Mouse (Mus musculus): ENCODE results near the gene Tmem214. TPM values are rescaled to one million over a fixed set of nuclear protein-coding genes. Genes with fewer than 3 reads are reported as not detected.

Gene Tmem214
- polyA plus RNA-seq, 1 experiment: 106 TPM

- Histone ChIP-seq H3K27me3 (ENCODE audit: control insufficient read depth, insufficient read depth, low read length) (no peaks in the 10 kb centered on the region), H3K4me3 (ENCODE audit: control insufficient read depth, insufficient read depth, low read length) (no peak overlapping the region), H3K27ac (ENCODE audit: control insufficient read depth, insufficient read depth, low read length) (no peak overlapping the region), H3K36me3 (ENCODE audit: control insufficient read depth, insufficient read depth, low read length) (no peaks in the 10 kb centered on the region), H3K4me1 (replicated peaks; ENCODE audit: control insufficient read depth, insufficient read depth, low read length) (no peaks in the 10 kb centered on the region)
- 77% methylated on average over 6 of the region's 6 CpGs for WGBS
- TF ChIP-seq CTCF (IDR thresholded peaks at IDR 0.05; ENCODE audit: borderline replicate concordance, control insufficient read depth, extremely low read depth, insufficient read depth, low read length, poor library complexity): no peak
- no peak for TF ChIP-seq POLR2A (IDR thresholded peaks at IDR 0.05; ENCODE audit: control insufficient read depth, extremely low read depth, insufficient read depth, low read length, poor library complexity)
- DNase-seq: no peak
Measured at GRCm38 (mm10) chr5:30825821-30826220, 42.0 kb upstream of the Tmem214 start.

- DNase-seq: no peak
- no peaks in the 10 kb centered on the region for H3K4me1 ChIP-seq (replicated peaks; ENCODE audit: control insufficient read depth, insufficient read depth, low read length)
- H3K4me3 ChIP-seq (ENCODE audit: control insufficient read depth, insufficient read depth, low read length): no peak overlapping the region
- TF ChIP-seq POLR2A (IDR thresholded peaks at IDR 0.05; ENCODE audit: control insufficient read depth, extremely low read depth, insufficient read depth, low read length, poor library complexity) (no peak), CTCF (IDR thresholded peaks at IDR 0.05; ENCODE audit: borderline replicate concordance, control insufficient read depth, extremely low read depth, insufficient read depth, low read length, poor library complexity) (no peak)
- no peaks in the 10 kb centered on the region for H3K36me3 ChIP-seq (ENCODE audit: control insufficient read depth, insufficient read depth, low read length)
- 91% methylated on average over 3 of the region's 3 CpGs for whole genome bisulfite sequencing
- H3K27me3 ChIP-seq (ENCODE audit: control insufficient read depth, insufficient read depth, low read length): no peaks in the 10 kb centered on the region
- H3K27ac ChIP-seq (ENCODE audit: control insufficient read depth, insufficient read depth, low read length): no peak overlapping the region
Measured at GRCm38 (mm10) chr5:30833416-30833815, 34.4 kb upstream of the Tmem214 start.

GRCm38 (mm10) chr5:30839731-30840130 is 28.1 kb upstream of the Tmem214 start:
- DNase-seq: no peak
- no peak overlapping the region for H3K27ac ChIP-seq (ENCODE audit: control insufficient read depth, insufficient read depth, low read length)
- 94% methylated on average over 2 of the region's 2 CpGs for WGBS
- no peaks in the 10 kb centered on the region for H3K4me1 ChIP-seq (replicated peaks; ENCODE audit: control insufficient read depth, insufficient read depth, low read length)
- H3K4me3 ChIP-seq (ENCODE audit: control insufficient read depth, insufficient read depth, low read length): no peak overlapping the region
- TF ChIP-seq POLR2A (IDR thresholded peaks at IDR 0.05; ENCODE audit: control insufficient read depth, extremely low read depth, insufficient read depth, low read length, poor library complexity) (no peak), CTCF (IDR thresholded peaks at IDR 0.05; ENCODE audit: borderline replicate concordance, control insufficient read depth, extremely low read depth, insufficient read depth, low read length, poor library complexity) (no peak)
- no peaks in the 10 kb centered on the region for H3K27me3 ChIP-seq (ENCODE audit: control insufficient read depth, insufficient read depth, low read length)
- H3K36me3 ChIP-seq (ENCODE audit: control insufficient read depth, insufficient read depth, low read length): no peaks in the 10 kb centered on the region

- H3K27ac ChIP-seq (ENCODE audit: control insufficient read depth, insufficient read depth, low read length): no peak overlapping the region
- no peaks in the 10 kb centered on the region for H3K27me3 ChIP-seq (ENCODE audit: control insufficient read depth, insufficient read depth, low read length)
- H3K4me3 ChIP-seq (ENCODE audit: control insufficient read depth, insufficient read depth, low read length): no peak overlapping the region
- H3K36me3 ChIP-seq (ENCODE audit: control insufficient read depth, insufficient read depth, low read length): no peaks in the 10 kb centered on the region
- TF ChIP-seq POLR2A (IDR thresholded peaks at IDR 0.05; ENCODE audit: control insufficient read depth, extremely low read depth, insufficient read depth, low read length, poor library complexity): no peak
- 85% methylated on average over 3 of the region's 3 CpGs for WGBS
- H3K4me1 ChIP-seq (replicated peaks; ENCODE audit: control insufficient read depth, insufficient read depth, low read length): no peaks in the 10 kb centered on the region
- no peak for DNase-seq
Measured at GRCm38 (mm10) chr5:30841896-30842295, 25.9 kb upstream of the Tmem214 start.

GRCm38 (mm10) chr5:30849891-30850555 is 17.8 kb upstream of the Tmem214 start:
- Histone ChIP-seq H3K4me3 (ENCODE audit: control insufficient read depth, insufficient read depth, low read length) (no peak overlapping the region), H3K4me1 (replicated peaks; ENCODE audit: control insufficient read depth, insufficient read depth, low read length) (no peaks in the 10 kb centered on the region), H3K36me3 (ENCODE audit: control insufficient read depth, insufficient read depth, low read length) (no peaks in the 10 kb centered on the region), H3K27me3 (ENCODE audit: control insufficient read depth, insufficient read depth, low read length) (no peaks in the 10 kb centered on the region; the same call in 1 of the 2 replicates), H3K27ac (ENCODE audit: control insufficient read depth, insufficient read depth, low read length) (no peak overlapping the region)
- DNase-seq: no peak
- 78% methylated on average over 6 of the region's 6 CpGs for WGBS
- TF ChIP-seq CTCF (IDR thresholded peaks at IDR 0.05; ENCODE audit: borderline replicate concordance, control insufficient read depth, extremely low read depth, insufficient read depth, low read length, poor library complexity) (no peak), POLR2A (IDR thresholded peaks at IDR 0.05; ENCODE audit: control insufficient read depth, extremely low read depth, insufficient read depth, low read length, poor library complexity) (no peak)

- Histone ChIP-seq H3K4me1 (replicated peaks; ENCODE audit: control insufficient read depth, insufficient read depth, low read length) (no peaks in the 10 kb centered on the region), H3K36me3 (ENCODE audit: control insufficient read depth, insufficient read depth, low read length) (no peaks in the 10 kb centered on the region), H3K4me3 (ENCODE audit: control insufficient read depth, insufficient read depth, low read length) (no peak overlapping the region), H3K27me3 (ENCODE audit: control insufficient read depth, insufficient read depth, low read length) (no peaks in the 10 kb centered on the region; the same call in 1 of the 2 replicates), H3K27ac (ENCODE audit: control insufficient read depth, insufficient read depth, low read length) (no peak overlapping the region)
- WGBS: 81% methylated on average over 2 of the region's 2 CpGs
- DNase-seq: no peak
- no peak for TF ChIP-seq POLR2A (IDR thresholded peaks at IDR 0.05; ENCODE audit: control insufficient read depth, extremely low read depth, insufficient read depth, low read length, poor library complexity)
- TF ChIP-seq CTCF (IDR thresholded peaks at IDR 0.05; ENCODE audit: borderline replicate concordance, control insufficient read depth, extremely low read depth, insufficient read depth, low read length, poor library complexity): no peak
Measured at GRCm38 (mm10) chr5:30850556-30850925, 17.3 kb upstream of the Tmem214 start.

- Histone ChIP-seq H3K4me3 (ENCODE audit: control insufficient read depth, insufficient read depth, low read length) (no peak overlapping the region), H3K36me3 (ENCODE audit: control insufficient read depth, insufficient read depth, low read length) (no peaks in the 10 kb centered on the region), H3K27me3 (ENCODE audit: control insufficient read depth, insufficient read depth, low read length) (no peaks in the 10 kb centered on the region; the same call in 1 of the 2 replicates), H3K4me1 (replicated peaks; ENCODE audit: control insufficient read depth, insufficient read depth, low read length) (no peaks in the 10 kb centered on the region), H3K27ac (ENCODE audit: control insufficient read depth, insufficient read depth, low read length) (no peak overlapping the region)
- no peak for DNase-seq
- WGBS: 94% methylated on average over 4 of the region's 4 CpGs
- no peak for TF ChIP-seq POLR2A (IDR thresholded peaks at IDR 0.05; ENCODE audit: control insufficient read depth, extremely low read depth, insufficient read depth, low read length, poor library complexity)
- TF ChIP-seq CTCF (IDR thresholded peaks at IDR 0.05; ENCODE audit: borderline replicate concordance, control insufficient read depth, extremely low read depth, insufficient read depth, low read length, poor library complexity): no peak
Measured at GRCm38 (mm10) chr5:30853522-30853921, 14.3 kb upstream of the Tmem214 start.
